Mouse (Mus musculus) liver, embryonic 14.5 days (tissue): ENCODE measurements around the gene Banf2. TPM values are rescaled to one million over a fixed set of nuclear protein-coding genes. Genes with fewer than 3 reads are reported as not detected.

ENCODE experiments used
- ATAC-seq: fragments of 200-750 bp; cut with Nextera tagmentation; 2 replicates; pipeline ENCODE4 v1.8.0; 2017; ENCODE audit warnings: moderate number of reproducible peaks, mild to moderate bottlenecking, moderate library complexity; ENCODE audit not compliant: insufficient read depth
- DNase-seq, 3 experiments: peaks; one replicate each; pipeline ENCODE4 v3.0.0-alpha.2; 2012 to 2013; ENCODE audit warnings: low read depth in 3 of 3, low spot score in 3 of 3
- H3K27ac ChIP-seq: fragments of 300-500 bp; sonication (generic); 2 replicates; pipeline ENCODE4 v1.5.1; 2014; ENCODE audit warnings: moderate library complexity, mild to moderate bottlenecking, control low read depth, inconsistent platforms
- H3K27me3 ChIP-seq: fragments of 300-500 bp; sonication (generic); 2 replicates; pipeline ENCODE4 v1.6.1; 2014; ENCODE audit warnings: mild to moderate bottlenecking, low read length, moderate library complexity; ENCODE audit not compliant: control insufficient read depth, insufficient read depth
- H3K36me3 ChIP-seq: fragments of 300-500 bp; sonication (generic); replicated peaks from 2 replicates; pipeline ENCODE4 v1.6.1; 2014; ENCODE audit warnings: low read depth; ENCODE audit not compliant: control insufficient read depth, insufficient read depth
- H3K4me1 ChIP-seq, 2 experiments: fragments of 200-500 bp in 1 of 2; fragments of 300-500 bp in 1 of 2; sonication (generic) in 1 of 2; replicated peaks; 2 replicates each; pipeline ENCODE4 v1.6.1; 2012 to 2014; ENCODE audit warnings: antibody characterized with exemption in 1 of 2, inconsistent platforms in 1 of 2, low read length in 1 of 2; ENCODE audit not compliant: control insufficient read depth in 2 of 2, insufficient read depth in 2 of 2
- H3K4me2 ChIP-seq: fragments of 300-500 bp; sonication (generic); 2 replicates; pipeline ENCODE4 v1.6.1; 2014; ENCODE audit warnings: low read depth, mild to moderate bottlenecking, control low read depth, moderate library complexity
- H3K4me3 ChIP-seq, 2 experiments: fragments of 200-500 bp in 1 of 2; fragments of 300-500 bp in 1 of 2; sonication (generic) in 1 of 2; 2 replicates each; pipeline ENCODE4 v1.5.1; 2012 to 2014; ENCODE audit warnings: low read depth in 2 of 2, low read length in 2 of 2, mild to moderate bottlenecking in 2 of 2, control low read depth in 1 of 2, inconsistent platforms in 1 of 2, moderate library complexity in 1 of 2; ENCODE audit not compliant: insufficient read depth in 1 of 2
- H3K9ac ChIP-seq: fragments of 300-500 bp; sonication (generic); replicated peaks from 2 replicates; pipeline ENCODE4 v1.6.1; 2014; ENCODE audit warnings: mild to moderate bottlenecking, control low read depth, moderate library complexity
- H3K9me3 ChIP-seq: fragments of 300-500 bp; sonication (generic); 2 replicates; pipeline ENCODE4 v1.6.1; 2016; ENCODE audit warnings: low read length, mixed read lengths; ENCODE audit not compliant: control insufficient read depth
- CTCF ChIP-seq: IDR thresholded peaks from 2 replicates; pipeline ENCODE4 v1.5.1; 2016; ENCODE audit warnings: antibody characterized with exemption, low read depth, control low read depth
- EP300 ChIP-seq: IDR thresholded peaks from 2 replicates; pipeline ENCODE4 v1.6.1; 2016; ENCODE audit warnings: antibody characterized with exemption, low read depth
- WGBS: fragments of 180-500 bp; shearing (Covaris S2); extraction: QIAGEN DNeasy Blood & Tissue Kit; methylation state at CpG from one replicate; pipeline ENCODE4 v1.1.7; 2014; ENCODE audit not compliant: insufficient replicate concordance; 5-methylcytosine and 5-hydroxymethylcytosine counted together
- polyA plus RNA-seq, 2 experiments: library from polyadenylated mRNA; depleted of rRNA in 1 of 2; stranded (reverse) in 1 of 2; unstranded in 1 of 2; fragments of >200 nt; fragmentation: Nextera tagmentation in 1 of 2; extraction: Ambion mirVana in 1 of 2; gene quantifications; 2 replicates each; pipeline versions ENCODE4 v1.2.1 to v1.2.3; 2012 to 2014

The Banf2 gene
- polyA plus RNA-seq (2012; rRNA removed) (not detected in 2 replicates), polyA plus RNA-seq (2014; fragmentation: Nextera tagmentation; extraction: Ambion mirVana) (not detected in 2 replicates)

DNA sequence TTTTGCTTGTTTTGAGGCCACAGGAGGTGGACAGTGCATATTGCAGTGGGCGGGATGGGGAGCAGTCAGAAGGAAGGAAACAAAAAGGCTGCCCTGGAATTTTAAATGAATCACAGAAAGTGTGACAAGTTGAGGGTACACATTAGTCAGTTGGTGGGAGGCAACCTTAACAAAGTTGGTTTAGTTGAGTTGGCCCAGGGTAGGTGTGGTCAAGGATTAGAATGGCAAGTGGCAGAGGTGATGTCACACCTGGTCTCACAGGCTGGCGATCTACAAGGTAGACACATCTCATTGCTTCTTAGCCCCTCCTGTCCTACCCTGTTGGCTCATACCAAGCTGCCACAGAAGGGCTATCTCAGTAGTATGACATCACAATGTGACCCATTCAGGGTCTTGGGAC is at the start of gene Banf2:
TSS of gene Banf2 (plus strand) at position 396 of the 400 bp plus-strand sequence.
- ATAC-seq = no peak
- Histone ChIP-seq H3K36me3 (no peaks in the 10 kb centered on the region), H3K4me3 (no peak within 1 kb of the TSS), H3K4me1 (no peaks in the 10 kb centered on the region), H3K4me2 (no peak within 1 kb of the TSS), H3K9ac (no peak within 1 kb of the TSS), H3K27ac (no peak within 1 kb of the TSS), H3K27me3 (no peaks in the 10 kb centered on the region), H3K9me3 (no peaks in the 10 kb centered on the region)
- 61% methylated on average over 2 of the region's 2 CpGs for WGBS
- TF ChIP-seq EP300 (no peak), CTCF (no peak)
- no peak for DNase-seq

DNA sequence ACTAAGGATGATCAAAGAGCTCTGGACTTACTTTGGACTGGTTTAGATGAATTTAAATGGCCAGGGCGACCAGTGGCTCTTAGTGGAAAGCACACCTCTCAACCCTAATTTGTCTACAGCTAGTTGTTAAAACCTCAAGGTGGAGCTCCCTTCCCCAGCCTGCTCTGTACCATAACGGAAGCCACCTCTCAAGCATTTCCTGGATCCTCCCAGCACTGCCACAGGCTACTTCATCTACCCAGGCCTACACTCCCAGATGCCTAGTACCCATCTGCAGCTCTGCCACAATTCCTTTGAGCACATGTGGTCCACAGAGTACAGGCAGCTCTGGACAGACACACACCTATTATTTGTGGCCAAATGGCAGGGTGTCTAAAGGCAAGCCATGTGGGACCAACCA is 49.4 kb upstream of the Banf2 start:
- H3K9ac ChIP-seq = no peak overlapping the region
- no peak overlapping the region for H3K27ac ChIP-seq
- H3K36me3 ChIP-seq = peaks cover 3% of the 10 kb centered on the region
- no peak overlapping the region for H3K4me2 ChIP-seq
- H3K4me3 ChIP-seq = no peak overlapping the region
- H3K27me3 ChIP-seq = no peaks in the 10 kb centered on the region
- peaks cover 11 to 14% of the 10 kb centered on the region in 2 experiments for H3K4me1 ChIP-seq
- no peaks in the 10 kb centered on the region for H3K9me3 ChIP-seq
- TF ChIP-seq EP300 (no peak), CTCF (no peak)
- no peak for DNase-seq
- 38% methylated on average over 2 of the region's 2 CpGs for WGBS
- ATAC-seq = no peak

DNA sequence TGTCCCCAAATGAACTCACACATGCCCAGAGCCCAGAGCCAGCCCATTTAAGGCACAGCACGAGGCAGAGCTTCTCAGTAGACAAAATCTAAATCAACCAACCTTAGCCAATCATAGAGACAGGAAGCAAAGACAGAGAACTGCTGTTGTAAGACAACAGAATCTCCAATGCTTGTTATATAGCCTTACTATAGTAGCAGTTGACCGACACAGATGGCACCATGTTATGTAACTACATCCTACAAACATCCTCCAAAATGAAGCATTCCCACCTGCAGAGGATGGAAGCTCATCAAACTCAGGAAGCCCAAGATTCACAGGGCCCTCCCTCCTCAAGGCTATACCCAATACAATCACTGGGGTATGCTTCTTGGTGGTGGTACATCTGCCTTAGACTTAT is 45.4 kb upstream of the Banf2 start:
- peaks cover 0 to 6% of the 10 kb centered on the region in 2 experiments; a peak in 1 of 4 replicates for H3K4me1 ChIP-seq
- no peaks in the 10 kb centered on the region for H3K27me3 ChIP-seq
- TF ChIP-seq CTCF (no peak), EP300 (no peak)
- H3K27ac ChIP-seq = no peak overlapping the region
- DNase-seq = no peak
- H3K4me3 ChIP-seq = no peak overlapping the region
- H3K9me3 ChIP-seq = no peaks in the 10 kb centered on the region
- H3K36me3 ChIP-seq = peaks cover 3% of the 10 kb centered on the region
- no peak overlapping the region for H3K9ac ChIP-seq
- WGBS = 59% methylated on average over 2 of the region's 2 CpGs
- H3K4me2 ChIP-seq = no peak overlapping the region
- ATAC-seq = no peak

DNA sequence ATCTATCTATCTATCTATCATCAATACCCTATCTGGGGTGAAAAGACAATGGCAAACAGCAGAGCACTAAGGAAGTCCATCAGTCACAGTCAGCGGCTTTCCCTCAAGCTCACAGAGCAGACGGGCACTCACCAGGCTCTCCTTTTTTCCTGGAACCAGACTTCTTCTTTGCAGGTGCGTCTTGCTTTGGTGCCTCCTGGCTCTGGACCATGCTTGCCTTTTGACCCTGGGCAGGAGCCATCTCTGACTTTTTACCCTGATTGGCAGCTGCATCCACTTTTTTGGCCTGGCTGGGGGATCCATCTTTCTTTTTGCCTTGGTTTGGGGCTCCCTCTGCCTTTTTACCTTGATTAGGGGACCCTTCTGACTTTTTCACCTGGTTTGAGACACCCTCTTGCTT is 44.8 kb upstream of the Banf2 start:
- no peak for ATAC-seq

DNA sequence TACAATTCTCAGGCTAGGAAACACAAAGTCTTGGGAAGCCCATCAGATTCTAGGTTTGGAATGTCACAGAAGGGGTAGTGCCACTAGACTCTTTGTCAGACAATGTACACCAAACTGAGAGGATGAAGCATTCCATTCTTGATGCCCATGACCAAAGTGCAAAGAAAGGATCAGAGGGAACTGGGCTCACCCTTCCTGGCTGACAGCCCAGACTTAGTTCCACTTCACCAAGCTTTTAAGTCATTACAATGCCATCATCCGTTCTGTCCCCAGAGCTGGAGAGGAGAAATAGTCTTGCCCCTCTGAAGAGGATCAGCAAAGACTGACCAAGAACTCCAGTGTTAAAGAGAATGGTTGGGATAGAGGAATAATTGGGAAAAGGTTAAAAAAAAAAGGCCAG is 41.9 kb upstream of the Banf2 start:
- Histone ChIP-seq H3K36me3 (no peaks in the 10 kb centered on the region; the same call in 1 of the 2 replicates), H3K4me2 (no peak overlapping the region), H3K9ac (no peak overlapping the region), H3K4me3 (no peak overlapping the region), H3K27me3 (no peaks in the 10 kb centered on the region), H3K27ac (no peak overlapping the region), H3K9me3 (no peaks in the 10 kb centered on the region), H3K4me1 (peaks cover 3 to 14% of the 10 kb centered on the region in 2 experiments; a peak in 3 of 4 replicates)
- DNase-seq = no peak
- ATAC-seq = no peak
- TF ChIP-seq EP300 (no peak), CTCF (no peak)
- 83% methylated on average over 1 of the region's 1 CpGs for WGBS

More for the DNA sequence above, 44.8 kb upstream of the Banf2 start:
- TF ChIP-seq CTCF = no peak
- TF ChIP-seq EP300 = no peak
- Histone ChIP-seq H3K36me3 (peaks cover 3% of the 10 kb centered on the region), H3K27ac (no peak overlapping the region), H3K4me2 (no peak overlapping the region), H3K4me1 (peaks cover 0 to 10% of the 10 kb centered on the region in 2 experiments; a peak in 3 of 4 replicates), H3K27me3 (no peaks in the 10 kb centered on the region), H3K4me3 (no peak overlapping the region), H3K9me3 (no peaks in the 10 kb centered on the region), H3K9ac (no peak overlapping the region)
- 81% methylated on average over 3 of the region's 3 CpGs for WGBS
- no peak for DNase-seq
